Mouse (Mus musculus) layer of hippocampus, postnatal 14 days (tissue): ENCODE data around the gene Tmc8. TPM values are rescaled to one million over a fixed set of nuclear protein-coding genes. Genes with fewer than 3 reads are reported as not detected.

Experiments
- DNase-seq, 2 experiments: peaks; one replicate each; pipeline ENCODE4 v3.0.0; 2021 to 2022; ENCODE audit warnings: low spot score in 2 of 2, mixed read lengths in 1 of 2
- long read RNA-seq, 2 experiments: library from polyadenylated mRNA; stranded (forward); transcript quantifications; one replicate each; pipeline ENCODE4 v2.0.0; 2021
- total RNA-seq, 2 experiments: library from RNA; stranded (reverse); gene quantifications; 2 replicates each; pipeline ENCODE4 v1.2.3; 2021

Tmc8 gene
- 1 to 10 TPM in 1 of 2 experiments, under 1 TPM in 1; 0.88 to 1.6 TPM for total RNA-seq
- long read RNA-seq, experiment 1, partial matches to known transcripts, result 0 of 1 reads
- long read RNA-seq, experiment 1, other reads (novel, unspliced or antisense), result 1 of 1 reads
- long read RNA-seq, experiment 2, result 0 reads

DNA sequence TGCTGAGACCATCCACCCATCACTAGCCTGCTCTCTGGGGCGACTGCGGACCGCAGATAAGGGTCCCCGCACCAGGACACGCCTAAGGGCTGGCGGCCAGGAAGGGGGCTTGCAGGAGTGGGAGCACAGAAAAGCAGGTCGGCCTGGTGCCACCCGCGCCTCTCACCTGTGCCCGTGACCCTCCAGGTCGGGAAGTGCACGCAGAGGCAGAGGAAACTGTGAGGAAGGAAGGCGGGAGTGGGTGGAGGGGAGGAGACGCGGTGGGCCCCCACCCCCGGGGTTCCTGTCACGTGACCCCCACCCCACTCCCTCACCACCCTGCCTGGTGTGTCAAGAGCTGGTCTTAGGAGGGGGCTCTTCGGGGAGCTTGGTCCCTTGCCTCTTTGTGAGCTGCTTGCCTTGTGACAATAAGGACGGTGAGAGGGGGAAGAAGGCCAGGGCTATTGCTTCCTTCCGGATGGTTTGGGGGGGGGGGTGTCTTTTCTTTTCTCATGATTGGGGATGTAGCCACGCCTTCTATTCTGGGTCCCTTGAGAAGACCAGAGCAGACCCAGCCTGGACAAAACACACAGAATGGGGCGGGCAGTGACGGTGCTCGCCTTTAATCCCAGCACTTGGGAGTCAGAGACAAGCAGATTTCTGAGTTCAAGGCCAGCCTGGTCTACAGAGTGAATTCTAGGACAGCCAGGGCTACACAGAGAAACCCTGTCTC lies at the start of gene Tmc8, which contains the start of gene Tmc6:
Tmc8 (plus strand) TSS at position 84 of the 712 bp plus-strand sequence.
Tmc6 (minus strand) TSS at position 206 of the 712 bp plus-strand sequence.
- DNase-seq, result no peak

DNA sequence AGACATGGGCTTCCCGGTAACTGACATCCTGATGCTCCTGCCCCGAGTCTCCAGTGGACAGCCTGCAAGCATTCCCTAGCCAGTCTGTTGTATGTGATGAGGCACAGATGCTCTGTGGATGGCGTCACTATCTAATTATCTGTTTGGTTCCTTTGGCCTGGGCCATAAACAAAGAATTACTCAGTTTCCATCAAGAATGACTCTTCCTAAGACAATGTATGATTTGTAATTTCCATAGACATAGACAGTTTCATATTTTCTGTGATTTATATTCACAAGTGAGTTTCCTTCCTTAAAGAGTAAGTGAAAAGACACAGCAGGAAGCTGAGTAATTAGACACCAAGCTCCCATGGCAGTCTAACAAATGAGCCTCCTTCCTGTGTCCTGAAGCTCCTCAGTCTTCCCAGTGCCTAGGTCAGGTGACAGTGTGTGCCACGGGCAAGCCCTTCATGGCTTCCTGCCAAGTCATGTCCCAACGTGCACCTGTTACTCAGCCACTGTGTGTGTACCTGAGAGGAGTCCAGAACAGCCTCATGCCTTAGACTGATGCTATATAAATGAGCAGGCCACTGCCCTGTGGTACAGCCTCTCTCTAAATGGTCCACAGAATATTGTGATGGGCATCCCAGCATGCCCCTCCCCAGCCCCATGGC lies 45.7 kb upstream of the Tmc8 start:
- DNase-seq, result no peak

DNA sequence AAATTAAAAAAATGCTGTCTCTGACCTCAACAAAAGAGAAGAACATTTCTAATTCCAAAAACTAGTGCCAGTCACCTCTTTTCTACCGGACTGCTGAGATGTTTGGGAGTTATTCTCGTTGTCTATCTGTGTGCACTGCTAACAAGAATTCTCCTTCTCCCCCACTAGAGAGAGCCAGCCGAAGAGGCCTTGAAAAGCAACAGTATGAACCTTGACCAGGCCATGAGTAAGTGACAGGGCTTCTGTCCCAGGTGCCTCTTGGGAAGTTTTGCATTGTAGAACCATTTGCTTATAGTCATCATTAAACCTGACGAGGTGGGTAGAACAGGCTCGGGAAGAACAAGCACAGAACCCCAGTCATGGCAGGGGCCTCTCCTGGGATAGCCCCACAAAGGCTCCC lies 43.8 kb upstream of the Tmc8 start:
- no peak for DNase-seq

DNA sequence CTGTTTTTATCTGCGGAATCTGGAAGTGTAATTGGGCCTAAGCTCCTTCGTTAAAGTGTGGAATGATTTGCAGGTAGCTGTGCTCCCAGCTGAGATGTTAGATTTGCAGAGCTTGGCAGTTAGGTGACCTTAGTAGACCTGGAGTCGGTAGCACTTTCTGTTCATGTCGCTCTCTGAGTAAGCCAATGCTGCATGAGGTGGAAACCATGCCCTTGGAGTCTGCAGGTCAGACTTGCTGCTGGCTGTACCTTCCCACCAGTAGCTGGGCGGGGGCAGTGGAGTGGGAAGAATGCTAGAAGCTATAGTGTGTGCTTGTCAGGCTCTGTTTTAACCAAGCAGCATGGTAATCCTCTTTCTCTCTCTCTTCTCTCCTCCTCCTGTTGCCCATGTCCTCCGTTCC lies 40.7 kb upstream of the Tmc8 start:
- DNase-seq, result no peak

DNA sequence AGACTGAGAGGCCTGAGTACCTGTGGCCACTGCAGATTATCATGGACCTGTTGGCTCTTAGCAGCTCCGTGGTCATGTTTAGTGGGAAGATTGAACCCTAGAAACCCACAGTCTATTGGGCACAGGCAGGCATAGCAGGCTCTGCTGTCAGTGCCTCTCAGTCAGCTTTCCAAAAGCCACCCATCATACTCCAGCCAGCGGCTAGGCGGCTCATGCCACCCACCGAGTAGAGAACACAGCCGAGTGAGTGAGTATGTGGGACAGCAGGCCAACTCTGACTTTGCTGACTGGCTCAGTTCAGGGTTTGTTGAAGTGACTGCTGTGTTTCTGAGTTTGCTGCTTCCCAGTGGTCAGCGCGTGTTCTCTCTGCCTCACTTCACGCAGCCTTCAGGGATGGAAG lies 39.6 kb upstream of the Tmc8 start:
- no peak for DNase-seq

DNA sequence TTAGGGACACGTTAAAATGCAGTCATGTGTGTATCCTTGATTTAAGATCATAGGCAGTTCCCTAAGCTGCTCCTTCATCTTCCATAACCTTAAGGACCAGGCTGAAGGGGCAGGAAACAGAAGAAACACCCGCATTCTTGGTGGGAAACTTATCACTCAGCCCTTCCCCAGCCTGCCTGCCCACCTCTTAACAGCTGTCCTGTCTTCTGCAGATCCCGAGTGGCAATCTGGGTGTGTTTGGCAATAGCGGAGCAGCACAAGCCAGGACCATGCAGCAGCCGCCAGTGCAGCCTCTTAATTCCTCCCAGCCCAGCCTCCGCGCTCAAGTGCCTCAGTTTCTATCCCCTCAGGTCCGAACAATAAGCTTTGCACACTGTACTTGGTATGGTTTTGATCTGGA lies 39.2 kb upstream of the Tmc8 start:
- no peak for DNase-seq

DNA sequence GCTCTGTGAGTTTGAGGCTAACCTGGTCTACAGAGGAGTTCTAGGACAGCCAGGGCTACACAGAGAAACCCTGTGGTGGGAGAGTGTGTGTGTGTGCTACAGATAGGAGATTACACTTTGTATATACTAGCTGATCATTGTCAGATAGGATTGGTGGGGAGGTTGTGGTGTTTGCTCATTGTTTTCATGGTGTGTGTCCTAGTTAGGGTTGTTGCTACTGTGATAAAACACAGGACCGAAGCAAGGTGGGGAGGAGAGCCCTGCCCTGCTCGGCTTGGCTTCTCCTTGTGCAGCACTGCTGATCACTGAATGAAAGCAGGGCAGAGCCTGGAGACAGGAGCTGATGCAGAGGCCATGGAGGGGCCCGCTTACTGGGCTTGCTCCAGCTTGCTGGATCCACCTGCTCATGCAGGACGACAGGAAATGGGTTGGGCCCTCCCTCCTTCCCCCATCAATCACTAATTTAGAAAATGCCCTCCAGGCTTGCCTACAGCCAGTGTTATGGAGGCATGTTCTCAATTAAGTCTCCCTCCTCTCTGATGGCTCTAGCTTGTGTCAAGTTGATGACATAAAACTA lies 38.3 kb upstream of the Tmc8 start:
- no peak for DNase-seq

DNA sequence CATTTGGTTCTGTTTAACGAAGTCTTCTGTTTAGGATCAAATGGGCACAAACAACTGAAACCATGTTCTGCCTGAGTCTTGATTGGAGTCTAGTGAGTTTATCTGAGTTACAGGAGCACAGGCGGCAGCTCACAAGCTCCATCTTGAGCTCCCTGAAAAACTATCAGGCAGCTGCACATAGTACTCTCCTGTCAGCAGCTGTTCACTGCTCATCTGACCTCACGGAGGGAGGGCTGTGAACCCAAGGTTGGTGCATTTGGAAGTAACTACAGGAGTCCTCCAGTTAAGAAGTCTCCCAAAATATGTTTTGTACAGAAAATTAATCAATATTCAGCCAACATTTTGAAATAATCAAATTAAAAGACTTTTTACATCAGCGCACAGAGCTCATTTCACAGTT lies 33.2 kb upstream of the Tmc8 start:
- no peak for DNase-seq

DNA sequence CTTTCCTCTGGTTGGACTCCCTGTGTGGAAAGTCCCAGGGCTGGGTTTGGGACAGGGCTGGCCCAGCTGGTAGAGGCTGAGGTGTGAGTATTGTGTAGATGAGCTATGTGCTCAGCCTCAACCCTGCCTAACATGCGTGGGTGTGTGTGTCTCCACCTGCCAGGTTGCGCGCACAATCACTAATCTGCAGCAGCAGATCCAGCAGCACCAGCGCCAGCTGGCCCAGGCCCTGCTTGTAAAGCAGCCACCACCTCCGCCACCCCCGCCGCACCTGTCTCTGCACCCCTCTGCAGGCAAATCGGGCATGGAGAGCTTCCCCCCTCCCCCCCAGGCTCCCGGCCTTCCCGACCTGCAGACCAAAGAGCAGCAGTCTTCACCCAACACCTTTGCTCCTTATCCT lies 32.5 kb upstream of the Tmc8 start:
- peak; percentile 68 to 84 for DNase-seq

DNA sequence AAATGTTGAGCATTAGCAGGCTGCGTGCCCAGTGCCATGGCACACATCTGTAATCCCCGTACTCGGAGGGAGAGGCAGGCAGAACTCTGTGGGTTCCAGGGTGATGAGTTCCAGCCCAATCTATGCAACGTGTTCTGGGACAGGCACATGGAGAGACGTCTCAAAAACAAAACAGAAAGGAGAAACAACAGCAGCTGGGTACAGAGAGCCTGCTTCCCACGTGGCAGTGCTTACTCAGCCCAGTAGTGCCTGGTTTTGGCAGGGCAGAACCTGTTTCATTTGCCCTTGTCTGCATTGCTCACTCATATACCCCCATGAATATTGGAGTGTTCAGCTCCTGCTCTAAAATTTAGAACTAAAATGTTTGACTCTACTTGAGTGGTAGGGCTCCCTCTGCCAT lies 30.3 kb upstream of the Tmc8 start:
- DNase-seq, result no peak

DNA sequence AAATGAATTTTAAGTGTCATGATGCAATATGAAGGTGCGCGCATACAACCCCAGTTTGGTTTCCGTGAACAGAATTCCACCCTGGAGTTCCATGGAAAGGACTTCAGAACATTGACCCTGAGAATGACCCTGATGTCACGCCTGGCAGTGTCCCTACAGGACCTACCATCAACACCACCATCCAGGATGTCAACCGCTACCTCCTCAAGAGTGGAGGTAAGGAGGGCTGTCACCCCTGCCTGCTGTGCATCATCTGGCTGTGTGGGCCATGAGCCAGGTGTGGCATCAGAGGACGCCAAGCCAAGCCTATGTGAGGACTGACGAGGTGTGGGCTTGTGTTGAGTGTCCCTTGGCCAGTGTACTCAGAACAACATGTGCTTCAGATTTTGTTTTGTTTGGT lies 26.0 kb upstream of the Tmc8 start:
- DNase-seq, result no peak

DNA sequence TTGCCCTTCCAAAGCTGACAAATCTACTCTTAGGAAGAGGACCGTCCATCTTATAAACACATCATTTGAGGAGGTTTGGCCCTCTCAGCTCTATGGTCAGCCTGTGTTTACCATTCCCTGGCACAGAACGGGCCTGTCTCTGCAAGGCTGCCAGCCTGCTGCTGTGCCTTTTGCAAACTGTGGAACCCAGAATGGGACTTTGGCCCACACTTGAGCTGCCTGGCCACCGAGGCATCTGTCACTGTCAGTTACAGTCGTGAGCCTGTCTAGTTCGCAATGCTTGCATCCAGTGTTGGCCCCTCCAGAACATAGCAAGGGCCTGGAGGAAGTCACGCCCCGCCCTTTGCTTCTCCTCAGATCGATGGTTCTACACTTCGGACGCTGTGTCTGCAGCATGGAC lies 22.6 kb upstream of the Tmc8 start:
- DNase-seq, result no peak

DNA sequence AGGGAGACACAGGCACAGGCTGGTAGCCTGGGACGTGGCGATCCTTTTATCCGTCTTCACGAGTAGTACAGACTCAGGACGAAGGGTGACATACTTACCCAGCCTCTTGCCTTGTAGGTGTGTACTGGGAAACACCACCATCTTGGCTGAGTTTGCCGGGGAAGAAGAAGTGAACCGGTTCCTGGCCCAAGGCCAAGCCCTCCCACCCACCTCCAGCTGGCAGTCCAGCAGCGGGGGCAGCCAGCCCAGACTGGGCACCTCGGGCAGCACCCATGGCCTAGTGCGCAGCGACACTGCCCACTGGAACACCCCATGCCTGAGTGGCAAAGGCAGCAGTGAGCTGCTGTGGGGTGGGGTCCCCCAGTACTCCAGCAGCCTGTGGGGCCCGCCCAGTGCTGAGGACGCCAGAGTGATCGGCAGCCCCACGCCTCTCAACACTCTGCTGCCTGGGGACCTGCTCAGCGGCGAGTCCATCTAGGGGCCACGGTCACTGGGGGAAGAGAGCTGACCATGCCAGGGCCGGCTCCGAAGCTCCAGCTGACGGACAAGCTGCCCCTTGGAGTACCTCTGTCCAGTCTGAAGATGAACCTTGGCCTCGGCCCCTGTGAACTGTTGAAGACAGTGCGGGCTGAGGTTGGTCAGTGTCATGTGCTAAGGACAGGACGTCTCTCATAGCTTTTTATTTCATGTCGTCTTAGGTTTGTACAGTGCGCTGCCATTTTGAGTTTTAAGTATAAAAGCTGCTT lies 21.3 kb upstream of the Tmc8 start:
- no peak for DNase-seq

DNA sequence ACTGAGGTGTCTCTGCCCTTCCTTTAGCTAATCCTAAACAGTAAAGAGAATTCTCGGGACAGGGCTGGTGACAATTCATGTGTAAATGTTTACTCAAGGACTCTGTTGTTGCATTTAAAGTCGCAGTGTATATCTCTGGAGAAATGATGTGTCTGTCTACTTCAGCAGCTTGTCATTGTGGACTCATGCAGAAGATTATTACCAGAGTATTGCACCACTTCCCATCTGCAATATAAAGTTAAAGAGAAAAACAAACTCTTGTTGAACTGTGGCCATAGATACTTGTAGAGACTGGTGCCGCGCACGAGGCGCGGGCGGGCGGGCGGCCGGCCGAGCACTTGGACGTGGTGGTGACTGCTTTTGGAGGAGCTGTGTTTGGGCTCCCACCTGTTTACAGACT lies 20.1 kb upstream of the Tmc8 start:
- DNase-seq, result no peak

DNA sequence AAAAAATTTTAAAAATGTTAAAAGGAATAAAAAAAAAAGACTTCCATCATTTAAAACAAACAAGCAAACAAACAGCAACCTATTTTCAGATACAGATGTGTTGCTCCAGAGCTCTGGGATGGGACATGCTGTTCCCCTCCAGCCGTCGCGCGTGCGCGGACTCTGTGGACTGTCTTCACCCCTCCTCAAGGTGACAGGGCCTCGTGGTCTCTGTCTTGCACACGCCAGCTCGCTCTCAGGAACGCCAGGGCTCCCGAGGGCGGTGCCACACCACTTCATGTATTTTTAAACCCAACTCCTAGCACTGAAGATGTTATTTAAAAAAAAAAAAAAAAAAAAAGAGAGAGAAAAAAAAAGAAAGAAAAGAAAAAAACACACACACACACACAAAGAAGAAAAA lies 19.6 kb upstream of the Tmc8 start:
- DNase-seq, result no peak

DNA sequence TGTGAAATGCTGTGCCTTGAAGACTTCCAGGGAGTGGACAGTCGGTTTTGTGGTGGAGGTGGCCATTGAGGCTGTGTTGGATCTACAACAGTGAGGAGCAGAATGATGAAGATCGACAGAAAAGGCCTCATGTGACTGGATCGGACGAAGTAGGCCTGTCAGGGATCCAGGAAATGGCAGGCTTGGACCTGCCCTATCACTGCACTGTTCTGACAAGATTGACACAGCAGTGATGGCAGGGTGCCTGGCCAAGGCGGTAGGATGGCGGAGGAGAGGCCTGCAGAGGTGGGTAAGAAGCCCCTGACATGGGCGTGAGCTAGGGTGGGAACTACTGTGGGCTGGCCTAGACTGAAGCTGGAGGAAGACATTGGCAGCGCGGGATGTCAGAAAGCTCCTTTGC lies 17.6 kb upstream of the Tmc8 start:
- no peak for DNase-seq

DNA sequence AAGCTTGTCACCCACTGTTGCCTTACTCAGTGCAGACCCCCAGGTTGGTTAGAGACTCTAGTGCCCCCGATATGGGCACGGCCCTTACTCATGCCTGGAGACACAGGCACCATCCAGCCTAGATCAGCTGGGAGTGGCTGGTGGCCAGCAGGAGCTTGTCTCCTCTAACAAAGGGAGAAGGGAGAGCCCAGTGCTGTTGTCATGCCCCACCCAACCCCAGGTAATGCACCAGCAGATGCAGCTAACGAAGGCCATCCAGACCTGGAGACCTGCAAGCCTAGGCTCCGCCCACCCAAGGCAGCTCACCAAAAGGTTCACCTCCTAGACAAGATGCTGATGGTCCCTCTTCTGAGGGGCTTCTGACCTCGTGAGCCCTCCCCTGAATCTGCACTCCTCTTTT lies 16.5 kb upstream of the Tmc8 start:
- DNase-seq, result no peak

DNA sequence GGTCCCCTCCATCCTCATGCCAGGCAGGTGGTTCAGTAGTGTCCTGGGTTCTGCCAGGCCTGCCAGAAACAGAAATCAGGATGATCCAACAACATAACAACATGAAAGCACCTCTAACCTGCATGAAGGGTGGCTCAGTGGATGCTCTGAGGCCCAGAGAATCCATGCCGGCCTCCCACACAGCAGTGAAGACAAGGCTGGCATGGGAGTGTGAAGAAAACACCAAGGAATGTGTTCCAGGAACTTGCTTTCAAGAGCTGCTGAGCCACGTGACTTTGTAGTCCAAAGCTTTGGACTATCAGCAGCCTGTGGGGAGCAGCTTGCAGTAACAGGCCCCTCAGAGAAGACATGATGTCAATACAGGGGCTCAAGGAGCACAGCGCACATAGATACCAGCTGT lies 15.6 kb upstream of the Tmc8 start:
- no peak for DNase-seq

DNA sequence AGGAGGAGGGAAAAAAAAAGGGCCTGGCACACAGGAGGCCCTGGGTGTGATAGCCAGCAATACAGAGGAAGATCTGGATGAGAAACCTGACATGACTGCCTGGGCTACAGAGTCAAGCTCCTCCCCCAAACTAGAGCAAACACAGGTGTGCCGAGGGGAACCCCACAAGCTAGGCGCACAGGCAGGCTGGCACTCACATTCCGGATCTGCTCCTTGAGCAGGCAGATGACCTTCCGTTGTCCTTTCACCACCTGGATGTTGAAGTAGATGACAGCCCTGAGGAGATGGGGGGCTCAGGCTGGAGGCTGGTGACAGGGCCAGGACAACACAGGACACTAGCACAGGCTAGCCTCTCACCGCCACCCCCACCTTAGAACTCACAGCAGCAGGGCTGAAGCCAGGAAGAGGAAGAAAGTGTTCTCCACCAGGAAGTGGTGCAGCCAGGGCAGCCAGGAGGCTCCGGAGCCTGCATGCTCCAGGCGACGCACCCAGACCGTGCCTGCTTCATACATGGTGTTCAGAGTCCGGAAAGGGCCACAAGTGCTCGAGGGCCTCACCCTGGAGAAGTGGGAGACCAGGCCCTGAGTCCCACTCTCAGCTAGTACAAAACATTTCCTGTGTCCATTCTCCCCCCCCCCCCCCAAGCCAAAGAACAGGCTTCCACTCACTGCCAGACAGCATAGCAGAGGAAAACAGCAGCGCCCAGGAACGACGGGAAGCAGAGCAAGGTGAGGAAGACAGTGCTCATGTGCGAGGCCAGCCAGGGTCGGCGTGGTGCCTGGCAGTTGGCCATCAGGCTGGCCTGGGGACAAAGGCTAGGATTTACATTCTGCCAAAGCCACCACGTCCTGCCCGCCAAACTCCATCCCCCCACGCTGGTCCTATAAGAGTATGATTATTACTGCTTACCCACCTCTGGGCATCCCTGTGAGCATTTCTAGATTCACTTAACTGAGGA lies 12.9 kb upstream of the Tmc8 start:
- no peak for DNase-seq

DNA sequence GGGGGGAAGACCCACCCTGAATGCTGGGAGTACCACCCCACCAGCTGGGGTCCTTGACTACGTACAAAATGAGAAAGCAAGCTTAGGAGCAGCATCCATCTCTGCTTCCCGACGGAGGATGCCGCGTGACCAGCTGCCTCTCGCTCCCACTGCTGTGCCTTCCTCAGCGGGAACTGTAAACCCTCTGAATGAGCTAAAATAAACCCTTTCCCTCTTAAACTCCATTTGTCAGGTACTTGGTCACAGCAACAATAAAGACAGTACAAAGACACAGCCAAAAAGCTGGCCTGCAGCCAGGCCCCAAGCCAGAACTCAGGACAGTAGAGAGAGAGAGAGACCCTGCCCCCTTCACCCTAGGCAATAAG lies 12.2 kb upstream of the Tmc8 start:
- no peak for DNase-seq

DNA sequence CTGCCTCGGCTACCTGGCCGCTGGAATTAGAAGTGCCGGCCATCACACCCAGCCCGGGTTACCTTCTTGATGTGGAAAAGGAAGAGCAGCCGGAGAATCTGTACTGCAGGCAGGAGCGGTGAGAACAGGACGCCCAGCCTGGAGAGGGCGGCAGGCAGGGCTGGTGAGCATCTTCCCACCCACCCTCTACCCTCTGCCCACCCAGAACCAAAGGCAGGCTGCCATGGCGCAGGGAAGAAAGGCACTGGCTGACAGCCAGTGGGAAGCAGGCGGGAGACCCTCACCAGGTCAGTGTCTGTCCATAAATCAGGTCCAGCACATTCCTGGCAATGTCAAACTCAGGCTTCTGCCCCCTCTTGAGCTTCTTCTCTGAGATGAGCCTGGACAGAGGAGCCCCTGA lies 11.5 kb upstream of the Tmc8 start:
- DNase-seq, result no peak
